Mouse (Mus musculus) E14TG2a.4 (cell line): ENCODE measurements around the gene Gm20547.

Experiments used
- CTCF ChIP-seq: conservative IDR thresholded peaks from 2 replicates; pipeline ENCODE4 v1.5.1; 2014; ENCODE audit warnings: low read length
- POU5F1 ChIP-seq: IDR thresholded peaks from 2 replicates; pipeline ENCODE4 v1.6.1; 2014; ENCODE audit warnings: low read length, borderline replicate concordance

DNA sequence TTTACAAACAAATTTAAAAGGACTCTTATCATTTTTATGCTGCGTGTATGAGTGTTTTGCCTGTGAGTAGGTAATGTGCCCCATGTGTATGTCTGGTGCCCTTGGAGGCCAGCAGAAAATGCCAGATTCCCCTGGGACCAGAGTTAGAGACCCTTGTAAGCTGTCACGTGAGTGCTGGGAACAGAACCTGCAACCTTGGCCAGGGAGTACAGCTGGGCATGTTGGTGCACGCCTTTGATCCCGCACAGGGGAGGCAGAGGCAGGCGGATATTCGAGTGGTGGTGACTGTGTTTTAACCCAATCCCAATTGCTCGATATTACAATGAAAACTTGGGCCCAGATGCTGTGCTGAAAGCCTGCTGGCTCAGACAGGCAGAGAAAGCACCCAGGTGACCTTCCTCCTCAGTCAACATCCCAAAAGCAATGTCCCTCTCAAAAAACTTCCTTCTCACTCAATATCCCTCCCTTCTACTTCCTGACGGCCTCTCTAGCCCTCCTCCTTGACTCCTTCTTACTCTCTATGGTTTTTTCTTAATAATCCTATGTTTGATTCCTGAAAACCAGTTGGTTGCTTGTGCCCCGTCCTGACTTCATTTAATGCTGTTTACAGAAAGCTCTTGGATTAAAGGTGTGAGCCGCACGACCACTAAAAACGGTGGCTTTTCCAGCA is 8.4 kb upstream of the Gm20547 start:
- TF ChIP-seq CTCF, result no peak
- TF ChIP-seq POU5F1, result no peak
